Mouse (Mus musculus): ENCODE results near the gene Ehf. TPM values are rescaled to one million over a fixed set of nuclear protein-coding genes. Genes with fewer than 3 reads are reported as not detected.

The Ehf gene
- polyA plus RNA-seq, 1 experiment from 2014 or later = 7.1 TPM

DNA sequence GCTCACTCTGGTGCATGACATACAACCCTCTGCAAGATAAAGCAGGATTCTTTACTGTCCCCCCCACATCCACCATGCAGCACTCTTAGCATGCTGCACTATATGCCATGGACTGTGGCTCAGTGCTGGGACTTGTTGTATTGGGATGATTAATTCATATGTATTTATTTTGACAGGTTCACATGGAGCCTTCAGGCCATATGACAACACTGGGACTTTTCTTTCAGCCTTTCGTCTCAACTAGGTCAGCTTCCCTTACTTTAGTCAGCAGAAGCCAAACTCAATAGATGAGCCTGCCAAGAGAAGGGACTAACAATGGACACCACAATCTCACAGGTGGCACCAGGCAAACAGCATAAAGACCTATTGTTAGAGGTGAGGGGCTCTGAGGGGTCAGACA, 89.5 kb downstream of the Ehf start:
- no peak overlapping the region for H3K4me2 ChIP-seq (ENCODE audit: low read depth, low read length)
- 0 out of 2 replicates have a peak, but pooled peaks cover 3% of the 10 kb centered on the region for H3K4me1 ChIP-seq (replicated peaks; ENCODE audit: control insufficient read depth, insufficient read depth, low read length)
- no peak overlapping the region for H3K27ac ChIP-seq (ENCODE audit: low read length)
- no peak for ATAC-seq (ENCODE audit: low read depth)
- WGBS = 89% methylated on average over 1 of the region's 1 CpGs
- H3K9me3 ChIP-seq (ENCODE audit: control insufficient read depth, low read length) = no peaks in the 10 kb centered on the region
- H3K27me3 ChIP-seq (ENCODE audit: control insufficient read depth, insufficient read depth, low read depth, low read length) = no peaks in the 10 kb centered on the region
- H3K4me3 ChIP-seq (ENCODE audit: low read length) = no peak overlapping the region
- H3K9ac ChIP-seq (ENCODE audit: low read length) = no peak overlapping the region
- H3K36me3 ChIP-seq (ENCODE audit: control insufficient read depth, insufficient read depth, low read length) = no peaks in the 10 kb centered on the region

Other genes starting within 250 kb of the Ehf start
- gene Pdhx, start 229.8 kb downstream of the Ehf start, polyA plus RNA-seq (2015; fragmentation: Nextera tagmentation; extraction: Ambion mirVana) = 40.1 and 42.4 TPM in 2 replicates
- gene Apip, start 229.6 kb downstream of the Ehf start, polyA plus RNA-seq (2015; fragmentation: Nextera tagmentation; extraction: Ambion mirVana) = 74.4 and 81.8 TPM in 2 replicates
- gene Elf5, start 108.4 kb upstream of the Ehf start, polyA plus RNA-seq (2015; fragmentation: Nextera tagmentation; extraction: Ambion mirVana) = 8.5 and 8.8 TPM in 2 replicates
- 109 and 112 TPM in 2 replicates for gene Cat, start 181.9 kb upstream of the Ehf start, polyA plus RNA-seq (2015; fragmentation: Nextera tagmentation; extraction: Ambion mirVana)